Mouse (Mus musculus): ENCODE data around the gene Asb2. TPM values are rescaled to one million over a fixed set of nuclear protein-coding genes. Genes with fewer than 3 reads are reported as not detected.

Gene Asb2
- polyA plus RNA-seq (2014; fragmentation: Nextera tagmentation; extraction: Ambion mirVana): 1.0 and 1.2 TPM in 2 replicates

- Histone ChIP-seq H3K4me3 (ENCODE audit: low read length) (no peak within 1 kb of the TSS), H3K9ac (ENCODE audit: low read depth, low read length) (no peak within 1 kb of the TSS)
These were observed at the start of gene Asb2 for GRCm38 (mm10) chr12:103355746-103356414. Gene Asb2 (minus strand): TSS chr12:103356001.

GRCm38 (mm10) chr12:103404131-103404530 is 48.3 kb upstream of the Asb2 start:
- Histone ChIP-seq H3K9me3 (ENCODE audit: control insufficient read depth, low read length) (no peaks in the 10 kb centered on the region), H3K4me1 (ENCODE audit: control insufficient read depth, insufficient read depth, low read length) (no peaks in the 10 kb centered on the region), H3K27me3 (ENCODE audit: control insufficient read depth, insufficient read depth, low read length) (no peaks in the 10 kb centered on the region), H3K4me3 (ENCODE audit: low read length) (no peak overlapping the region), H3K36me3 (ENCODE audit: control insufficient read depth, insufficient read depth, low read length) (peaks cover 46% of the 10 kb centered on the region), H3K27ac (ENCODE audit: low read depth, low read length) (no peak overlapping the region), H3K9ac (ENCODE audit: low read depth, low read length) (no peak overlapping the region), H3K4me2 (replicated peaks; ENCODE audit: low read depth, low read length) (no peak overlapping the region)
- ATAC-seq (ENCODE audit: low FRiP score, low TSS enrichment): no peak
- 87% methylated on average over 18 of the region's 18 CpGs for WGBS

More at GRCm38 (mm10) chr12:103355746-103356414, at the start of gene Asb2:
- 52% methylated on average over 14 of the region's 14 CpGs for WGBS
- H3K4me1 ChIP-seq (ENCODE audit: control insufficient read depth, insufficient read depth, low read length): no peaks in the 10 kb centered on the region
- no peak for ATAC-seq (ENCODE audit: low FRiP score, low TSS enrichment)
- no peaks in the 10 kb centered on the region for H3K9me3 ChIP-seq (ENCODE audit: control insufficient read depth, low read length)
- no peaks in the 10 kb centered on the region for H3K36me3 ChIP-seq (ENCODE audit: control insufficient read depth, insufficient read depth, low read length)
- no peak within 1 kb of the TSS for H3K27ac ChIP-seq (ENCODE audit: low read depth, low read length)
- H3K4me2 ChIP-seq (replicated peaks; ENCODE audit: low read depth, low read length): no peak within 1 kb of the TSS
- H3K27me3 ChIP-seq (ENCODE audit: control insufficient read depth, insufficient read depth, low read length): no peaks in the 10 kb centered on the region

- 79% methylated on average over 7 of the region's 7 CpGs for WGBS
- H3K27ac ChIP-seq (ENCODE audit: low read depth, low read length): no peak overlapping the region
- no peak overlapping the region for H3K4me3 ChIP-seq (ENCODE audit: low read length)
- H3K9ac ChIP-seq (ENCODE audit: low read depth, low read length): no peak overlapping the region
- H3K4me1 ChIP-seq (ENCODE audit: control insufficient read depth, insufficient read depth, low read length): no peaks in the 10 kb centered on the region
- H3K27me3 ChIP-seq (ENCODE audit: control insufficient read depth, insufficient read depth, low read length): no peaks in the 10 kb centered on the region
- H3K36me3 ChIP-seq (ENCODE audit: control insufficient read depth, insufficient read depth, low read length): no peaks in the 10 kb centered on the region
- no peaks in the 10 kb centered on the region for H3K9me3 ChIP-seq (ENCODE audit: control insufficient read depth, low read length)
- H3K4me2 ChIP-seq (replicated peaks; ENCODE audit: low read depth, low read length): no peak overlapping the region
- no peak for ATAC-seq (ENCODE audit: low FRiP score, low TSS enrichment)
These were observed 41.0 kb upstream of the Asb2 start for GRCm38 (mm10) chr12:103396751-103397150.

GRCm38 (mm10) chr12:103395486-103396275 is 39.9 kb upstream of the Asb2 start:
- no peak overlapping the region for H3K27ac ChIP-seq (ENCODE audit: low read depth, low read length)
- no peak overlapping the region for H3K4me3 ChIP-seq (ENCODE audit: low read length)
- no peak for ATAC-seq (ENCODE audit: low FRiP score, low TSS enrichment)
- H3K4me1 ChIP-seq (ENCODE audit: control insufficient read depth, insufficient read depth, low read length): no peaks in the 10 kb centered on the region
- no peaks in the 10 kb centered on the region for H3K36me3 ChIP-seq (ENCODE audit: control insufficient read depth, insufficient read depth, low read length)
- no peak overlapping the region for H3K4me2 ChIP-seq (replicated peaks; ENCODE audit: low read depth, low read length)
- H3K27me3 ChIP-seq (ENCODE audit: control insufficient read depth, insufficient read depth, low read length): no peaks in the 10 kb centered on the region
- no peak overlapping the region for H3K9ac ChIP-seq (ENCODE audit: low read depth, low read length)
- 49% methylated on average over 12 of the region's 12 CpGs for WGBS
- H3K9me3 ChIP-seq (ENCODE audit: control insufficient read depth, low read length): no peaks in the 10 kb centered on the region

GRCm38 (mm10) chr12:103393528-103393927 is 37.7 kb upstream of the Asb2 start:
- no peaks in the 10 kb centered on the region for H3K36me3 ChIP-seq (ENCODE audit: control insufficient read depth, insufficient read depth, low read length)
- ATAC-seq (ENCODE audit: low FRiP score, low TSS enrichment): no peak
- no peak overlapping the region for H3K4me2 ChIP-seq (replicated peaks; ENCODE audit: low read depth, low read length)
- no peak overlapping the region for H3K4me3 ChIP-seq (ENCODE audit: low read length)
- H3K9me3 ChIP-seq (ENCODE audit: control insufficient read depth, low read length): no peaks in the 10 kb centered on the region
- H3K9ac ChIP-seq (ENCODE audit: low read depth, low read length): no peak overlapping the region
- H3K27me3 ChIP-seq (ENCODE audit: control insufficient read depth, insufficient read depth, low read length): no peaks in the 10 kb centered on the region
- no peak overlapping the region for H3K27ac ChIP-seq (ENCODE audit: low read depth, low read length)
- 32% methylated on average over 6 of the region's 6 CpGs for WGBS
- H3K4me1 ChIP-seq (ENCODE audit: control insufficient read depth, insufficient read depth, low read length): peaks cover 5% of the 10 kb centered on the region; the same call in 1 of the 2 replicates

- 78% methylated on average over 7 of the region's 7 CpGs for WGBS
- H3K4me2 ChIP-seq (replicated peaks; ENCODE audit: low read depth, low read length): no peak overlapping the region
- H3K36me3 ChIP-seq (ENCODE audit: control insufficient read depth, insufficient read depth, low read length): no peaks in the 10 kb centered on the region
- H3K4me3 ChIP-seq (ENCODE audit: low read length): no peak overlapping the region
- no peak overlapping the region for H3K9ac ChIP-seq (ENCODE audit: low read depth, low read length)
- no peaks in the 10 kb centered on the region for H3K9me3 ChIP-seq (ENCODE audit: control insufficient read depth, low read length)
- no peak overlapping the region for H3K27ac ChIP-seq (ENCODE audit: low read depth, low read length)
- no peak for ATAC-seq (ENCODE audit: low FRiP score, low TSS enrichment)
- H3K4me1 ChIP-seq (ENCODE audit: control insufficient read depth, insufficient read depth, low read length): peaks cover 5% of the 10 kb centered on the region; the same call in 1 of the 2 replicates
- H3K27me3 ChIP-seq (ENCODE audit: control insufficient read depth, insufficient read depth, low read length): no peaks in the 10 kb centered on the region
These were observed 35.3 kb upstream of the Asb2 start for GRCm38 (mm10) chr12:103391098-103391497.

- Histone ChIP-seq H3K36me3 (ENCODE audit: control insufficient read depth, insufficient read depth, low read length) (no peaks in the 10 kb centered on the region), H3K4me1 (ENCODE audit: control insufficient read depth, insufficient read depth, low read length) (peaks cover 5% of the 10 kb centered on the region; the same call in 1 of the 2 replicates), H3K4me2 (replicated peaks; ENCODE audit: low read depth, low read length) (no peak overlapping the region), H3K4me3 (ENCODE audit: low read length) (no peak overlapping the region), H3K27me3 (ENCODE audit: control insufficient read depth, insufficient read depth, low read length) (no peaks in the 10 kb centered on the region), H3K9me3 (ENCODE audit: control insufficient read depth, low read length) (no peaks in the 10 kb centered on the region), H3K9ac (ENCODE audit: low read depth, low read length) (no peak overlapping the region), H3K27ac (ENCODE audit: low read depth, low read length) (no peak overlapping the region)
- 80% methylated on average over 4 of the region's 4 CpGs for WGBS
- ATAC-seq (ENCODE audit: low FRiP score, low TSS enrichment): no peak
These were observed 34.2 kb upstream of the Asb2 start for GRCm38 (mm10) chr12:103389982-103390381.

GRCm38 (mm10) chr12:103389348-103389727 is 33.5 kb upstream of the Asb2 start:
- Histone ChIP-seq H3K36me3 (ENCODE audit: control insufficient read depth, insufficient read depth, low read length) (no peaks in the 10 kb centered on the region), H3K4me1 (ENCODE audit: control insufficient read depth, insufficient read depth, low read length) (peaks cover 5% of the 10 kb centered on the region; the same call in 1 of the 2 replicates), H3K4me2 (replicated peaks; ENCODE audit: low read depth, low read length) (peak overlapping the region; percentile 88), H3K27me3 (ENCODE audit: control insufficient read depth, insufficient read depth, low read length) (no peaks in the 10 kb centered on the region), H3K27ac (ENCODE audit: low read depth, low read length) (no peak overlapping the region), H3K9ac (ENCODE audit: low read depth, low read length) (peak overlapping the region; percentile 84; the same call in 1 of the 2 replicates), H3K9me3 (ENCODE audit: control insufficient read depth, low read length) (no peaks in the 10 kb centered on the region), H3K4me3 (ENCODE audit: low read length) (peak overlapping the region; percentile 79)
- ATAC-seq (ENCODE audit: low FRiP score, low TSS enrichment): no peak
- 85% methylated on average over 2 of the region's 2 CpGs for WGBS
